In the genomic region with DNA sequence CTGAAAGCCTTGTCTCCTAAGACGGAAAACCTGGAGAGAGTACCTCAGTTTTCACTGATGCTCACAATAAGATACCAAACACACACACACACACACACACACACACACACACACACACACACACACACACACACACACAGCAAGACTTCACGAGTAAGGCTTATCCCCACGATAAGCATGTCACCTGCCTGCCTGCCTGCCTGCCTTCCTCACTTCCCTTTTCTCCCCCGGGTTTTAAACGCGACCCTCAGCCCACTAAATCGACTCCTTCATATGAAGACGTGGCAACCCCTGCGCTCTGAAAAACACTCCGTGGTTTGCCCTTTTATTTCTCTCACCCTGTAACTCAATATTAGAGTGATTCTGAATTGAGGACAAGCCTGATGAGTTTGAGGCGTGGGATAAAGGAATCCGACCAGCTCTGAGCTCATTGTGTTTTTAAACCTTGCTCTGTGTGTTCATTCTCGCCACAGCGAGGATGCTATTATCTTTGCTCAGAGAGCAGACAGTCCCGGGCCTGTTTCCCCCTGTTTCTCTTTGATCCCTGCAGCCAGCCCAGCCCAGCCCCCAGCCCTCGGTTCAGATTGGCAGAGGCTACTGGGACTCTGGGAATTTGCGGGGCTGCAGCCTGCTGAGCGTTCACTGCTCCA, we compare ENCODE assay signal across 8 mouse cellular contexts.
A peak's percentile ranks its signal among the peaks of the same experiment; 100 is the strongest.
DNase-seq lines count a peak whose midpoint lies in the region; ATAC-seq and TF ChIP-seq lines count a peak whose summit lies in the region.

No protein-coding gene starts in this region.

- no peaks in the 10 kb centered on the region for H3K27me3 ChIP-seq in neural tube, embryonic 11.5 days (ENCODE audit: control insufficient read depth, insufficient read depth, low read length)

- TF ChIP-seq CTCF in lung, adult 2 months (IDR thresholded peaks at IDR 0.05; ENCODE audit: insufficient read depth, low read length) = no peak

- no peaks in the 10 kb centered on the region for H3K9me3 ChIP-seq in neural tube, embryonic 11.5 days (ENCODE audit: control insufficient read depth, low read length)

- peak overlapping the region; percentile 40 for H3K4me3 ChIP-seq in lung, adult 2 months (replicated peaks; ENCODE audit: extremely low read depth, low read depth, low read length)
- H3K4me3 ChIP-seq in neural tube, embryonic 11.5 days (ENCODE audit: low read depth, low read length) = peak overlapping the region; percentile 32

- no peaks in the 10 kb centered on the region for H3K36me3 ChIP-seq in neural tube, embryonic 11.5 days (ENCODE audit: control insufficient read depth, insufficient read depth, low read length)

- peak overlapping the region; percentile 71 for H3K9ac ChIP-seq in neural tube, embryonic 11.5 days (ENCODE audit: low read length)

- intact Hi-C loops in left cerebral cortex, postnatal 4 days (cut with DNase I) = no loop called here

- peak; percentile 92 for ATAC-seq in neural tube, embryonic 11.5 days (ENCODE audit: insufficient read depth, low FRiP score, low TSS enrichment)

- no peak for DNase-seq in lung, adult 2 months
- no peak for DNase-seq in lung, postnatal 4 days
- DNase-seq in cerebellum, postnatal 14 days = peak; percentile 53 to 57
- peak; percentile 23 to 46 for DNase-seq in frontal cortex, postnatal 36 days (ENCODE audit: low spot score in 2 of 2)
- peak; percentile 70 for DNase-seq in left cerebral cortex, postnatal 4 days
- peak; percentile 80 for DNase-seq in neural tube, embryonic 11.5 days (ENCODE audit: low spot score)
- no peak for DNase-seq in urinary bladder, postnatal 25 days (ENCODE audit: low spot score)
- no peak for DNase-seq in kidney, postnatal 36 days

- H3K4me2 ChIP-seq in neural tube, embryonic 11.5 days (ENCODE audit: low read depth) = peak overlapping the region; percentile 72

- 6% methylated on average over 18 of the region's 18 CpGs for WGBS in lung, adult 2 months
- under 1% methylated on average over 18 of the region's 18 CpGs for WGBS in neural tube, embryonic 11.5 days

- peak overlapping the region; percentile 77 for H3K27ac ChIP-seq in neural tube, embryonic 11.5 days (ENCODE audit: low read depth, low read length)

- TF ChIP-seq POLR2A in lung, adult 2 months (IDR thresholded peaks at IDR 0.05; ENCODE audit: borderline replicate concordance, extremely low read depth, low read depth, low read length) = no peak

- H3K4me1 ChIP-seq in lung, adult 2 months (ENCODE audit: control insufficient read depth, insufficient read depth, low read length) = no peaks in the 10 kb centered on the region; the same call in 1 of the 2 replicates
- 0 out of 2 replicates have a peak, but pooled peaks cover 5% of the 10 kb centered on the region for H3K4me1 ChIP-seq in neural tube, embryonic 11.5 days (ENCODE audit: control insufficient read depth, insufficient read depth, low read length)

Comparison
In these comparisons a context has a peak if more than half of its experiments do, and no peak if none do; other contexts are left out.
1. DNase-seq: peak in cerebellum, postnatal 14 days (2 of 2), frontal cortex, postnatal 36 days (2 of 2), left cerebral cortex, postnatal 4 days (single experiment) and neural tube, embryonic 11.5 days (single experiment); none in lung, adult 2 months (single experiment), lung, postnatal 4 days (0 of 2), urinary bladder, postnatal 25 days (single experiment) and kidney, postnatal 36 days (0 of 2).